Mouse (Mus musculus) spleen, postnatal 36 days (tissue): ENCODE measurements around the gene Tmem74b.
A peak's percentile ranks its signal among the peaks of the same experiment; 100 is the strongest.

ENCODE experiments used
- DNase-seq, 2 experiments: peaks; one replicate each; pipeline ENCODE4 v3.0.0; 2022; ENCODE audit warnings: low spot score in 2 of 2, mixed read lengths in 1 of 2

Tmem74b gene

GRCm38 (mm10) chr2:151740741-151741526, 39.1 kb downstream of the Tmem74b start:
- peak; percentile 82 to 88 for DNase-seq

DNA sequence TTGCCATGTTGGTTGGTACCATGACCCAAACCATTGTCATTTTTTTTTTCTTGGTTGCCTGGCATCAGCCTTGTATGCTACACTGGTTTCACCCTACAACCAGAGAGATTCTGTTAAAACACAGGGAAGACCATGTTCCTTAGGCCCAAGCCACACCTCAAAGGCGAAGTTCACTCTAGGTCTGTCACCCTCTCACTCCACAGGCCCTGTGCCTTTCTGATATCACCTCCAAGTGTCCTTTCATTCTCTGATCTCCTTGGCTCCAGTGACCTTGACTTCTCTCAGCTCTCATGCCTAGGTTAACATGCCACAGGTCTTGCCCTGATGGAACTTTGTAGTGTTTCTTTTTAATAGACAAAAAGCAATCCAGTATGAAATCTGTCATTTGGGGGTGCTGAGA, 40.3 kb downstream of the Tmem74b start:
- DNase-seq, result peak in 1 of 2 experiments; percentile 39

DNA sequence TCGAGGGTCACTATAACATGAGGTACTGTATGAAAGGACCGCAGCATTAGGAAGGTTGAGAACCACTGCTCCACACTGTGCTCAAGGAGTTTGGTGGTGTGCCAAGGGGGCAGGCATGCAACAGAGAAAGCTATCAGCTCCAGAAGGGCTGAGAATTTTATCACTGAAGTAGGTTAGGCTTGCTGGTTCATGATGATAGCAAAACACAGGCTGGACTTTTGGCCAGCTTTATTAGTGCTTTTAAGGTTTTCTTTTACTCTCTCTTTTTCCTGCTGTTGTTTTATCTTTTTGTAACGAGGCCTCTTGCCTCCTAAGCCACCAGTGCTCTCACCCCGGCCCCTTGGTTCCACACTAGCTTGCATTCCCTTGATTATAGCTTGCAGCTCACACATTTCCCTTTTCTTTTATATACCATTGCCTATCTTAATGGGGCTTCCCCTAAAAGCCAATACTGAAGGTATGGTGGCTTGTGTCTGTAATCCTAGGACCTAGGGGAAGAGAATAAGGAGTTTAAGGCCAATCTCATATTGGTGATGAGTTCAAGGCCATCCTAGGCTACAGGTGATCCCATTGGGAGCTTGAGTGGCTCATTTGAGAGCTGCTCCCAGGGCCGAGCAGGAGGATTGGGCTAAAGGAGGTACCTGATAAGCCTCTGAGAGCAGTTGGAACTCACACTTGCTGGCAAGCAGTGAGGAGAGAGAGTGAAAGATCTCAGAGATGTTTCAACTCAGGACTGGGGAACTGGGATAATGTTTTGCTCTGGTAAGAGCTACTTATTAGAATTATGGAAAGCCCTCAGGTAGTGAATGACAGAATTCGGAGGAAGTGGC, 41.3 kb downstream of the Tmem74b start:
- DNase-seq, result peak; percentile 57 to 77

DNA sequence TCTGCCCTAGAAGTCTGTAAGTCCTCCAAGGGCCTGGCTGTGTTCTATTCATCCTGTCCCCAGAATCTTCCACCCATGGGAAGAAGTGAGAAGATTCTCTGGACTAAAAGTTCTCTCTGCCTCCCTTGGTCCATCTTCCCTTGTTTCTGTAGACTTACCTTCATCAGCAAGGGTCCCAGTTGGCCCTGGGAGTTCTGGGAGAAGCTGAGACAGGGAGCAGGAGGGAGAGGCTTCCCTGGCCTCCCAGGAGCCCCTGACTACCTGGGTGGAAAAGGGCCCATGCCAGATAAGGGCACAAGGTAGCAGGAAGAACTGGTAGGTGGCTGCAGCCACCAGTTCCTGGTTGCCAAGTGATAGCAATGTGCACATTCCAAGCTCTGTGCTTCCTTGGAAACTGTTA, 42.0 kb downstream of the Tmem74b start, which contains the start of gene Psmf1:
Psmf1 (minus strand) TSS at position 342 of the 400 bp plus-strand sequence.
- no peak for DNase-seq

DNA sequence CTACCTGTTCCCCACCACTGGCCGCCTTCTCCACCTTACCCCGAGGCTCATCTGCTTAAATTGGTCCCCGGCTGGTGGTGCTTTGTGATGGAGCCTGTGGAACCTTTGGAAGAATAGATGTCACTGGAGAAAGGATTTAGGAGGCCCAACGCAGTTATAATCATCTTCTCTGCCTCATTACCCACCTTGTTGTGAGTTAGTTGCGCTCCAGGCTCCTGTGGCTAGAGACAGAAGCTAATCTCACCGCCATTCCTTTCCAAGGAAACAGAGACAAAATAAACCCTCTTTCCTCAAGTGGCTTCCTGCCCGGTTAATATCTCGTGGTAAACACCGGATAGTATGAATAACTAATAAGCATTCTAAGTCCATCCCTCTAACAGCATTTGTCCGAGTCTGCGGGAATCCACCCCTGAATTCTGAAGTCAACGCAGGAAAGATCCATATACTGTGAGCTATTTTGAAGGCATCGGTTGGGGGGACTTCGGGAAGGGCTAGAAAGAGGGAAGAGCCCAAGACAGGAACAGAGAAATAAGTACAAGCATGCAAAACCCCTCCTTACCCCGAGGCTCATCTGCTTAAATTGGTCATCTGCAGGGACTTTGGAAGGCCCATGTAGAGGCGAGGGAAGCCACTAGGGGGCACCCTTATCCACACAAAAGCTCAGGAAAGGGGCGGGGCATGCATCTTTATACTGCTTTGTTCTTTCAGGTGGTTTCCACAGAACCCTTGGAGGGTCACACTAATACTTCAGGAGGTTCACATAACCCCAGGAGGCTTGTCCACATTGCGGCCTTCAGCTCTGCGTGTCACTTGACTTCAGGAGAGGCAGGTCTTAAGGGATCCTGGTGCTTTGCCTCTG, 46.3 kb downstream of the Tmem74b start:
- DNase-seq, result peak; percentile 41 to 58

DNA sequence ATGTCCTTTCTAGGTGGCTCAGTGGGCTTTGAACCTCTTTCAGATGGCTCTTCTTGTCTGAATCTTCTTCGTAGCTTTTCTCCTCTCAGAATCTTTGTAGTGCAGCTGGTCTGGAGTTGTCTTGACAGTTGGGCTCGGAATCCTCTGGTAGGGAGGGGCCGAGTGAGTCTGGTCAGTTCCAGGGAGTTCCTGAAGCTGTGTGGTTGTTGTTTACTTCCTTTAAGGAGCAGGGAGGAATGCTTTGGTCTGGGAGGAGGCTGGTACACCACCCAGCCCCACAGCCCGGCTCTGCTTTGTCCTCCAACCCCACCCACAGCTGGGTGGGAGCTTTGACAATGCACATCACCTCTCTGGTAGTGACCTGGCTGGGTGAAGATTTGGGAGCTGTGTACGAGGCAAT, 49.5 kb downstream of the Tmem74b start:
- DNase-seq, result no peak

DNA sequence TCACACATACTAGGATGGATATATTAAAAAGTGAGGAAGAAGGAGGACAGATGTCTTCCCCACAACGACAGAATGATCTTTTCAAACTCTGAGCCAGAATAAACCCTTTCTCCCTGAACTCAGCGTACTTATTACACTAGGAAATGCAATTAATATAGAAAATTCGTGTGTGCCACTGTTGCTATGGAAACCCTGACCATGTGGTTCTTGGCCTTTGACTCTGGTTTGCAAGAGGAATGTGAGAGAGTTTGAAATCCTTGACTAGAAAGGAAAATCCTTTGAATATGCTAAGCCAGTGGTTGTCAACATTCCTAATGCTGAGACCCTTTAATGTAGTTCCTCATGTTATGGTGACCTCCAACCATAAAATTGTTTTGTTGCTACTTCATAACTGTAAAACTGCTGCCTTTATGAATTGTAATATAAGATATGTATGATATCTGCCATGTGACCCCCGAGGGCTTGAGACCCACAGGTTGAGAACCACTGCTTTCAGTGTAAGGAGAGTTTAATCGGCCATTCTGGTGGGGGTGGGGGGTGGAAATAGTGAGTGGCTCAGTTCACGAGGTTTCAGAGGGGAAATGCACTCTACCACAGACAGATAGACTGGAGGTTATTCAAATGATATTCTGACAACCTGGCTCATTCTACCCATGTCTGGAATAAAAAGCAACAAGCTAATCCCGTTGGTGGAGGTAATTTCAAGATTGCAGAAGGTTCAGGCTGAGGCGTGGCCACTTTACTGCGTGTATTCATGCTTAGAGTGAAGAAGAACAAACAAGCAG, 54.7 kb downstream of the Tmem74b start:
- DNase-seq, result no peak

DNA sequence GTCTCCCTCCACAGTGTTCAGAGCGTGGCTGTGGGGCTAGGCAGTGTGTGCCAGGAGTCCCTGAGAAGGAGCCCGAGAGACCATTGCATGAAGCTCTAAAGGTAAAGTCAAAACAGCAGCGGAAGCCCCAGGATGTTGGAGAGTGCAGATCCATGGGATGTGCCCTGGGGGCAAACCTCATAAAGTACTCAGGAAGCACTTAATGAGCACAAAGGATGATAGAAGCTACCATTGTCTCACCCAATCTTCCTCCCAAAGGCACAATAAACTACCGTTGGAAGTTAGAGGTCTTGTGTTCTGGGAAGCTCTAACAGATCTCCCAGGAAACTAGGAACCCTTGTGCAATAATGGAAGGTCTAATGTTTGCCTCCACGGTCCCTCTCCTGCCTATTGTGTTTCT, 55.6 kb downstream of the Tmem74b start:
- no peak for DNase-seq

GRCm38 (mm10) chr2:151758806-151759353, 57.1 kb downstream of the Tmem74b start:
- DNase-seq, result no peak
